Mouse (Mus musculus) embryo, embryonic 11.5 days (tissue): Measurements from ENCODE around the gene Naa35.

Experiments used
- DNase-seq: peaks from one replicate; pipeline ENCODE4 v3.0.0-alpha.2; 2012; ENCODE audit warnings: low read depth, low spot score

Gene Naa35

GRCm38 (mm10) chr13:59669946-59670345, 84.9 kb downstream of the Naa35 start:
- DNase-seq = no peak

DNA sequence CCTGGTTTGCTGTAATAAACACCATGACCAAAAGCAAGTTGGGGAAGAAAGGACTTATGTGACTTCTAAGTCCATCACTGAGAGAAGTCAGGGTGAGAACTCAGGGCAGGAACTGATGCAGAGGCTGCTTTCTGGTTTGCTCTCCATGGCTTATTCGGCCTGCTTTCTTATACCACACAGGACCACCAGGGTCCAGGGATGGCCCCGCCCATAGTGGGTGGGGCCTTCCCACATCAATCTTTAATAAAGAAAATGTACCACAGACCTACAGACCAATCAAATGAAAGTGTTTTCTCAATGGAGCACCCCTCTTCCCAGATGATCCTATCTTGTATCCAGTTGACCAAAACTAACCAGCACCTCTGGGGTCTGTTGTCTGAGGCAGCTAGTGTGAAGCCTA, 86.5 kb downstream of the Naa35 start:
- no peak for DNase-seq

DNA sequence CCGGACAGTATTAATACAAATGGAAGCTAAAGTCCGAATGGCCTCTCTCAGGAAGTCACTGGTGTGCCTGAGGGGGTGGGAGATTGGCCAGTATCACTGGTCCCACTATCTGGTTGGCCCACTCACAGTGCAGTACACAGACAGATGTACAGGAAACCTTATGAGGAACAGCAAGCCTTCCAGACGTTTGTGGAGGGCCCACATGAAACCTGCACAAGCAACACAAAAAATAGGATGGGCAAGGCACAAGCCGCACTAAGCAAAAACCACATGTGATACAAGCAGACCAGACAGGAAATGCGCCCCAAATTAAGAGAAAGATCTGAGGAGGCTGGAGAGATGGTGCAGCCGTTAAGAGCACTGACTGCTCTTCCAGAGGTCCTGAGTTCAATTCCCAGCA, 87.2 kb downstream of the Naa35 start:
- DNase-seq = no peak

- DNase-seq = no peak
Observed at GRCm38 (mm10) chr13:59673597-59673996, 88.5 kb downstream of the Naa35 start.

GRCm38 (mm10) chr13:59674215-59674614, 89.2 kb downstream of the Naa35 start:
- no peak for DNase-seq

DNA sequence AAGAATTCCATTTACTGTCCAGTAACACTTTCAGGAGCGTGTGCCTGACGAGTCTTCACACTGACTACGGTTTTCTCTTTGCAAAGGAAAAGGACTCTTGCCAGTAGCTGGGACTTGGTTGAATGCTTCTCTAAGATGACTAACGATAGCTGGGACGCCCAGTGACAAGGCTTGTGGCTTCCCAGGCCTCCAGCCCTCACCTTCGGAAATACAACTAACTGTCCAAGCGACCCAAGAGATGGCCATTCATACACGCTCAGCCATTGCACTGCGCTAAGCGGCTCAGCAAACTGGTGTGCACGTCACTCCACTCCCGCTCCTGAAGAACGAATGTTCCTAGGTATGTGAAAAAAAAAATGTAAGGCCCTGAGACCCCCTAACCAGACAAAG, 89.7 kb downstream of the Naa35 start:
- DNase-seq = peak; percentile 39

DNA sequence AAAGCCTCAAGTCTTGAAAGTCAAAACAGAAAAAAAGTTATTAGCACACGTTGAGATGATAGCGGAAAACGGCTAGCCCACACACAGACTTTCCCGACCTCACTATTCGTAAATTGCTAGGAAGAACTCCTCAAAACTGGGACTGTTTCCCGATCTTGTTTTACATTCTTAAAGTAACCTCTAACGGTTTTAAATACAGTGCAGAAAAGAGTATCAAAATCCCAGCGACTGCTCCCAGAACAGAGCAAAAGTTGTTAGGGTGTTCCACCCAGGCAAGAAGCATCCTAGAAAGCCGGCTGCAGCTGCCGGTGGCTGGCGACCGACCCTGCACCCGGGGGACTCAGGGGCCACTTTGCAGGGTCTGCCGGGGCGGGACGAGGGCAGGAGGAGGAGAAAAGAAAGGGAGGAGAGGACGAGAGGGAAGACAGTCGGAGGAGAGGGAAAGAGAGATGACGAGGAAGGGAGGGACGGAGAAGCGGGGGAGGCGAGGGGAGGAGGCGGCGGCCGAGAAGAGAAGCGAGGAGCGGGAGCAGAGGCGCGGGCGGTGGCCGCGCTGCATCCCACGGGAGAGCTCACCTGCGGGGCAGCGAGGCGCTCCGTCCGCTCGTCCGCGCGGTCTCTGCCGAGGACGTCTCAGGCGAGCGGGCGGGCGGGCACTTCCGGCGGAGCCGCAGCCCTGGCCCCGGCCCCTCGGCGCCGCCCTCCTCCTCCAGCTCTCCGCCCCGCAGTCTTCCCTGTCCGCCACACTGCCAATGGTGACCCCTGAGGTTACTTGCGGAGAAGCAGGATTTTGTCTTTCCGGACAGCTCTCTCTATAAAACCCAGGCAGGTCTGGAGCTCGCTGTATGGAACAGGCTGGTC, 90.3 kb downstream of the Naa35 start, which contains the start of gene Golm1:
TSS of gene Golm1 (minus strand) at position 661 of the 861 bp plus-strand sequence.
- peak; percentile 55 for DNase-seq

- DNase-seq = no peak
Observed at GRCm38 (mm10) chr13:59676316-59677229, 91.5 kb downstream of the Naa35 start.

DNA sequence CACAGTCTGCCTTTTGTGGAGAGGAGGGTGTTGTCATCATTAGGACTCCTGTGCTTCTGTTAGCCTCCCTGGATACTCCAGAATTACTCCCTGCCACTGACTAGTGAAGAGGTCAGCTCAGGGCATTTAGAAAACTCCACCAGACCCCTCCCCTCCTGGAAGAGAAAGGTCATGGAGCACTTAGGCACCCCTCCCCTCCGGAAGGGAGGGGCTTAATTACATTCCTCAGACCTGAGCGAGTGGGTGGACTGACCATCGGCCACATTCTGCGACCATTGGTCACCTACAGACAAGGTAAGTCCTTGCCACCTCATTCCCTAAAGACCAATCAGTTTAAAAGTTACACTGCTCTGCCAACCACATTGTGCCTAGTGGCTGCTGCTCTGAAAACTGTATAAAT, 94.2 kb downstream of the Naa35 start:
- no peak for DNase-seq

DNA sequence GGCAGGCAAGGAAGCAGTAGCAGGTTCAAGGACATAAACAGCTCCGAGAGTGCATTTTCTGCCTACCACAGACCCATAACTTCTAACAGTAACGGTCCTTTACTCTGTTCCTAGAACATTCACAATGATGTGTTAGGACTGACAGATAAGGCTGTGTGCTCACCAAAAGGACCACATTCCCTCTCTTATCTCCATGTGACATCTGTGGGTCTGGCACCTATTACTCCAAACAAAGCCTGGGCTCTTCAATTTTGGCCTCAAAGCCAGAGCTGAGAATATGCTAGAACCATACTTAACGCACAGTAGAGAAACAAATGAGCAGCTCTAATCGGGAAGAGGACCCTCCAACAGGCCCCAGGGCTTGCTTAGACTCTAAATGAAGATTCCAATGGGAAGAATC, 94.8 kb downstream of the Naa35 start:
- DNase-seq = no peak

- DNase-seq = no peak
Observed at GRCm38 (mm10) chr13:59682629-59683028, 97.6 kb downstream of the Naa35 start.

DNA sequence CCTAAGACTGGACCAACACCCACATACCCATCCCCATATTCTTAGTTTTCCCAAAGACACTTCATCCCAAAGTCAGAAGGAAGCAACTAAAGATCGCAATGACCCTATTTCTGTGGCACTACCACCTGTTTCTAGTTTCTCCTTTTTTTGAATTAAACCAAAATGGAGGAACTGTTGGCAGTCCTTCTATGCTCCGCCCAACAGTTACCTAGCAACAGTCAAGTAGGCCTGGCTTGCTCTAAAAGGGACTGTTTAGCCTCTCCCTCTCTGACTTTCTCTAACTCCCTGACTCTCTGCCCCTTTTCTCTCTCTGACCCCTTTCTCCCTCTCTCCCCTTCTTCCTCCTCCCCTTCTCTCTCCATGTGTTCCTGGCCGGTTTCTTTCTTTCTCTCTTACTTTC, 100.2 kb downstream of the Naa35 start:
- DNase-seq = no peak
